Mouse (Mus musculus) ES-Bruce4 (cell line): ENCODE results near the gene Lbhd2.

Experiments used
- EP300 ChIP-seq: IDR thresholded peaks from 2 replicates; pipeline ENCODE4 v1.6.1; 2011; ENCODE audit warnings: low read depth, low read length; ENCODE audit not compliant: insufficient read depth
- POLR2A ChIP-seq: IDR thresholded peaks from one replicate; pipeline ENCODE4 v1.8.1; 2011; ENCODE audit warnings: low read length; ENCODE audit not compliant: insufficient read depth

DNA sequence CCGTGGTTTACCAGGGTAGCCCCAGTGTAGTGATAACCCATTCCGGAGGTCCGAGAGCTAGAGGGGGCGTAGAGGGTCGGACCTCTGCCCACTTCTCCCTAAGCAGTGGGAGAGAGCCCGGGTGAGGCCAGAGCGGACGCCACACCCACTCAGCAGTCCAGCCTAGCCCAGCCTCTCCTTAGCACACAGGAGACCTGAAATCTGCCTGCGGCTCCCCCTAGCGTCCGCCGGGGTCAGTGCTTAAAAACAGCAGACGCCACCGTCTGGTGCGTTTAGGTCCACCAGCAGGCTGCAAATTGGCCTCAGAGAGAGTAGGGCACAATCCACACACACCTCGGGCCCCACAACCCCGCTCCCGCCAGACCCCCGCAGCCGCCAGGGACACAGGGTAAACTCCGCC is 6.7 kb downstream of the Lbhd2 start:
- no peak for TF ChIP-seq POLR2A
- TF ChIP-seq EP300 = 0 out of 2 replicates have a peak, but pooled peaks have one; percentile 47
